Mouse (Mus musculus): ENCODE results near the gene Scn4b.
A peak's percentile ranks its signal among the peaks of the same experiment; 100 is the strongest.

Scn4b gene

GRCm38 (mm10) chr9:45126941-45127340 lies 11.3 kb upstream of the Scn4b start:
- no peak for DNase-seq (ENCODE audit: low spot score)

GRCm38 (mm10) chr9:45130119-45130518 lies 8.1 kb upstream of the Scn4b start:
- no peak for DNase-seq (ENCODE audit: low spot score)

- peak; percentile 61 for DNase-seq (ENCODE audit: low spot score)
Measured at GRCm38 (mm10) chr9:45133484-45134310, 4.5 kb upstream of the Scn4b start.

- no peak for DNase-seq (ENCODE audit: low spot score)
Measured at GRCm38 (mm10) chr9:45136442-45137169, 1.6 kb upstream of the Scn4b start.

- DNase-seq (ENCODE audit: low spot score): no peak
Measured at GRCm38 (mm10) chr9:45139082-45139481, 887 bp downstream of the Scn4b start.

- DNase-seq (ENCODE audit: low spot score): no peak
Measured at GRCm38 (mm10) chr9:45140945-45141344, 2.8 kb downstream of the Scn4b start.

GRCm38 (mm10) chr9:45142686-45143085 lies 4.5 kb downstream of the Scn4b start:
- no peak for DNase-seq (ENCODE audit: low spot score)

- peak; percentile 37 for DNase-seq (ENCODE audit: low spot score)
Measured at GRCm38 (mm10) chr9:45145533-45146266, 7.5 kb downstream of the Scn4b start.

GRCm38 (mm10) chr9:45146267-45146597 lies 8.0 kb downstream of the Scn4b start:
- DNase-seq (ENCODE audit: low spot score): peak; percentile 82

- no peak for DNase-seq (ENCODE audit: low spot score)
Measured at GRCm38 (mm10) chr9:45150933-45151332, 12.7 kb downstream of the Scn4b start.

GRCm38 (mm10) chr9:45153361-45153760 lies 15.2 kb downstream of the Scn4b start:
- DNase-seq (ENCODE audit: low spot score): no peak

GRCm38 (mm10) chr9:45167903-45168302 lies 29.7 kb downstream of the Scn4b start:
- DNase-seq (ENCODE audit: low spot score): no peak

GRCm38 (mm10) chr9:45170150-45170549 lies 32.0 kb downstream of the Scn4b start:
- DNase-seq (ENCODE audit: low spot score): no peak

- no peak for DNase-seq (ENCODE audit: low spot score)
Measured at GRCm38 (mm10) chr9:45171073-45171610, 32.9 kb downstream of the Scn4b start.

- no peak for DNase-seq (ENCODE audit: low spot score)
Measured at GRCm38 (mm10) chr9:45173475-45173874, 35.3 kb downstream of the Scn4b start.

GRCm38 (mm10) chr9:45179282-45179681 lies 41.1 kb downstream of the Scn4b start:
- DNase-seq (ENCODE audit: low spot score): no peak

- DNase-seq (ENCODE audit: low spot score): no peak
Measured at GRCm38 (mm10) chr9:45181770-45182169, 43.6 kb downstream of the Scn4b start, which contains the start of gene BC049352. Gene BC049352 (plus strand): TSS chr9:45182007.

GRCm38 (mm10) chr9:45182521-45182920 lies 44.3 kb downstream of the Scn4b start:
- DNase-seq (ENCODE audit: low spot score): no peak

- no peak for DNase-seq (ENCODE audit: low spot score)
Measured at GRCm38 (mm10) chr9:45183266-45183665, 45.1 kb downstream of the Scn4b start.

- DNase-seq (ENCODE audit: low spot score): no peak
Measured at GRCm38 (mm10) chr9:45185250-45185649, 47.1 kb downstream of the Scn4b start.

GRCm38 (mm10) chr9:45188570-45189563 lies 50.7 kb downstream of the Scn4b start:
- DNase-seq (ENCODE audit: low spot score): no peak

Measured in retina, embryonic 14.5 days (tissue).